8 mouse cellular contexts compared by ENCODE assay signal in the genomic region with DNA sequence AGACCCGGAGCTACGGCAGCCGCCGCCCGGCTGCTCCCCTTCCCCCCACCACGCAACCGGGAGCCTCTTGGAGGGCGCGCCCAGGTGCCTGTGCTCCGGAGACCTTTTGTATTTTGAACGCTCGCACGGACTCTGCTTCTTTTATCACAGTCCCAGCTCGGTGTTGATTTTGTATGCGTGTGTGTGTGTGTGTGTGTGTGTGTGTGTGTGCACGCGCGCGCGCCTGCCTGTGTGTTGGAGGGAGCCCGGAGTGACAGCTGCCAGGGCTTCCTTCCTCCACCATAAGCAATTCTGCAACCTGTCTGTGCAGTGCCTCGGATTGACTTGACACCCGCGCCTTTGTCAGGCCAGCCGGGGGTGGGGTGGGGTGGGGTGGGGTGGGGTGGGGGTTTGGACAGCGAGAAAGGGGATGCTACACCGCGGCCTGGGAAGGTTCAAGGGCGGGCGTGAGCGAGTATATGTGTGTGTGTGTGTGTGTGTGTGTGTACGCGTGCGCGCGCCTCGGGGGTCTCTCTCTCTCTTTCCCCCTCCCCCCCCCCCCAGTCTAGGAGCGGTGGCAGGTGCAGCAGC. TPM values are rescaled to one million over a fixed set of nuclear protein-coding genes. Genes with fewer than 3 reads are reported as not detected.
A peak's percentile ranks its signal among the peaks of the same experiment; 100 is the strongest.
DNase-seq lines count a peak whose midpoint lies in the region; ATAC-seq and TF ChIP-seq lines count a peak whose summit lies in the region.

No protein-coding gene starts in this region.

- peak; percentile 28 for ATAC-seq in lung, embryonic 14.5 days (ENCODE audit: insufficient read depth)

- peak overlapping the region; percentile 77 for H3K27ac ChIP-seq in lung, embryonic 14.5 days (ENCODE audit: low read depth)

- H3K9ac ChIP-seq in lung, embryonic 14.5 days, result peak overlapping the region; percentile 85

- peak overlapping the region; percentile 78 for H3K4me2 ChIP-seq in lung, embryonic 14.5 days

- peak overlapping the region; percentile 96 for H3K4me3 ChIP-seq in lung, embryonic 14.5 days (ENCODE audit: low read depth, low read length)

- no peak for TF ChIP-seq CTCF in lung, embryonic 14.5 days (IDR thresholded peaks at IDR 0.05; ENCODE audit: low read depth)

- 0 out of 2 replicates have a peak, but pooled peaks cover 2% of the 10 kb centered on the region for H3K4me1 ChIP-seq in lung, embryonic 14.5 days (ENCODE audit: insufficient read depth)

- H3K9me3 ChIP-seq in lung, embryonic 14.5 days (ENCODE audit: low read depth, low read length), result no peaks in the 10 kb centered on the region

- H3K27me3 ChIP-seq in lung, embryonic 14.5 days (ENCODE audit: insufficient read depth, low read length), result no peaks in the 10 kb centered on the region

- DNase-seq in urinary bladder, postnatal 36 days (ENCODE audit: low spot score in 2 of 2), result peak; percentile 12 to 28
- no peak for DNase-seq in urinary bladder, adult 18-20 months (ENCODE audit: low spot score in 2 of 2)
- peak; percentile 68 for DNase-seq in cerebellum, adult 9-11 months
- DNase-seq in gastrocnemius, postnatal 25 days, result peak; percentile 14
- DNase-seq in kidney, postnatal 25 days, result peak; percentile 33 to 46
- peak; percentile 35 for DNase-seq in lung, embryonic 14.5 days
- peak; percentile 53 for DNase-seq in retina, embryonic 14.5 days (ENCODE audit: low spot score)
- DNase-seq in adrenal gland, postnatal 10 days, result no peak

- under 1% methylated on average over 34 of the region's 38 CpGs for WGBS in lung, embryonic 14.5 days

- no peaks in the 10 kb centered on the region for H3K36me3 ChIP-seq in lung, embryonic 14.5 days (ENCODE audit: insufficient read depth)

RNA-seq across cellular contexts. Expression of a gene that starts 0.8 kb away (rescaled TPM):
- total RNA-seq in gastrocnemius, postnatal 25 days (2021), result 10 to 100 TPM; 11.7 TPM
- polyA plus RNA-seq in lung, embryonic 14.5 days (2014; fragmentation: Nextera tagmentation; extraction: Ambion mirVana), result 6.8 and 7.1 TPM in 2 replicates
- total RNA-seq in adrenal gland, postnatal 10 days (2021), result 10 to 100 TPM; 18.7 to 27.8 TPM

RNA-seq across cellular contexts. Expression of a gene that starts 16.5 kb away (rescaled TPM):
- total RNA-seq in gastrocnemius, postnatal 25 days (2021), result 100 to 1,000 TPM; 444 to 447 TPM
- 673 and 709 TPM in 2 replicates for polyA plus RNA-seq in lung, embryonic 14.5 days (2014; fragmentation: Nextera tagmentation; extraction: Ambion mirVana)
- 1,000 to 10,000 TPM; 1,004 to 1,027 TPM for total RNA-seq in adrenal gland, postnatal 10 days (2021)

RNA-seq across cellular contexts. Expression of a gene that starts 29.6 kb away (rescaled TPM):
- 10 to 100 TPM; 65.5 to 75.5 TPM for total RNA-seq in gastrocnemius, postnatal 25 days (2021)
- polyA plus RNA-seq in lung, embryonic 14.5 days (2014; fragmentation: Nextera tagmentation; extraction: Ambion mirVana), result 25.6 and 26.6 TPM in 2 replicates
- total RNA-seq in adrenal gland, postnatal 10 days (2021), result 10 to 100 TPM; 85.8 to 88.5 TPM

Comparison
In these comparisons a context has a peak if more than half of its experiments do, and no peak if none do; other contexts are left out.
1. DNase-seq: peak in urinary bladder, postnatal 36 days (2 of 2), cerebellum, adult 9-11 months (single experiment), gastrocnemius, postnatal 25 days (single experiment), kidney, postnatal 25 days (2 of 2), lung, embryonic 14.5 days (single experiment) and retina, embryonic 14.5 days (single experiment); none in urinary bladder, adult 18-20 months (0 of 2) and adrenal gland, postnatal 10 days (single experiment).